Mouse (Mus musculus) lung, embryonic 15.5 days (tissue): Measurements from ENCODE around the gene 1700001K19Rik. TPM values are rescaled to one million over a fixed set of nuclear protein-coding genes. Genes with fewer than 3 reads are reported as not detected.
"Not testable (repeated sequence)": the region's sequence is repeated elsewhere in the genome, so short reads cannot be mapped to it uniquely, and the experiment has no call there.

Source experiments
- ATAC-seq: fragments of 200-750 bp; cut with Nextera tagmentation; 2 replicates; pipeline ENCODE4 v1.8.0; 2017; ENCODE audit warnings: moderate number of reproducible peaks, borderline replicate concordance; ENCODE audit not compliant: low FRiP score, low TSS enrichment; ENCODE audit errors: extremely low read depth
- H3K27ac ChIP-seq: fragments of 300-500 bp; sonication (generic); 2 replicates; pipeline ENCODE4 v1.5.1; 2015; ENCODE audit warnings: moderate library complexity, mild to moderate bottlenecking, inconsistent platforms
- H3K27me3 ChIP-seq: fragments of 300-500 bp; sonication (generic); 2 replicates; pipeline ENCODE4 v1.6.1; 2015; ENCODE audit warnings: inconsistent platforms
- H3K36me3 ChIP-seq: fragments of 300-500 bp; sonication (generic); 2 replicates; pipeline ENCODE4 v1.6.1; 2015; ENCODE audit warnings: inconsistent platforms
- H3K4me1 ChIP-seq: fragments of 300-500 bp; sonication (generic); 2 replicates; pipeline ENCODE4 v1.6.1; 2015; ENCODE audit warnings: inconsistent platforms
- H3K4me2 ChIP-seq: fragments of 300-500 bp; sonication (generic); 2 replicates; pipeline ENCODE4 v1.6.1; 2015; ENCODE audit warnings: inconsistent platforms, mild to moderate bottlenecking, moderate library complexity
- H3K4me3 ChIP-seq: fragments of 300-500 bp; sonication (generic); 2 replicates; pipeline ENCODE4 v1.5.1; 2015; ENCODE audit warnings: mild to moderate bottlenecking, inconsistent platforms
- H3K9ac ChIP-seq: fragments of 300-500 bp; sonication (generic); 2 replicates; pipeline ENCODE4 v1.6.1; 2015; ENCODE audit warnings: inconsistent platforms
- H3K9me3 ChIP-seq: fragments of 300-500 bp; sonication (generic); 2 replicates; pipeline ENCODE4 v1.6.1; 2016; ENCODE audit warnings: inconsistent platforms
- whole genome bisulfite sequencing: fragments of 180-500 bp; shearing (Covaris S2); methylation state at CpG from one replicate; pipeline ENCODE4 v1.1.7; 2015; 5-methylcytosine and 5-hydroxymethylcytosine counted together
- polyA plus RNA-seq: library from polyadenylated mRNA; unstranded; fragments of >200 nt; fragmentation: Nextera tagmentation; extraction: Ambion mirVana; gene quantifications from 2 replicates; pipeline ENCODE4 v1.2.1, GENCODE M21; 2015

Gene 1700001K19Rik
- not detected in 2 replicates for polyA plus RNA-seq

GRCm38 (mm10) chr12:110682561-110683299 is at the start of gene 1700001K19Rik:
Gene 1700001K19Rik, minus strand, starts transcription at chr12:110682619.
- ATAC-seq = no peak
- H3K4me3 ChIP-seq = no peak within 1 kb of the TSS
- no peak within 1 kb of the TSS for H3K9ac ChIP-seq
- H3K27me3 ChIP-seq = no peaks in the 10 kb centered on the region
- 69% methylated on average over 9 of the region's 9 CpGs for WGBS
- H3K4me1 ChIP-seq = peaks cover 4% of the 10 kb centered on the region; the same call in 1 of the 2 replicates
- H3K36me3 ChIP-seq = 0 out of 2 replicates have a peak, but pooled peaks cover 7% of the 10 kb centered on the region
- H3K27ac ChIP-seq = no peak within 1 kb of the TSS
- no peak within 1 kb of the TSS for H3K4me2 ChIP-seq
- H3K9me3 ChIP-seq = no peaks in the 10 kb centered on the region

DNA sequence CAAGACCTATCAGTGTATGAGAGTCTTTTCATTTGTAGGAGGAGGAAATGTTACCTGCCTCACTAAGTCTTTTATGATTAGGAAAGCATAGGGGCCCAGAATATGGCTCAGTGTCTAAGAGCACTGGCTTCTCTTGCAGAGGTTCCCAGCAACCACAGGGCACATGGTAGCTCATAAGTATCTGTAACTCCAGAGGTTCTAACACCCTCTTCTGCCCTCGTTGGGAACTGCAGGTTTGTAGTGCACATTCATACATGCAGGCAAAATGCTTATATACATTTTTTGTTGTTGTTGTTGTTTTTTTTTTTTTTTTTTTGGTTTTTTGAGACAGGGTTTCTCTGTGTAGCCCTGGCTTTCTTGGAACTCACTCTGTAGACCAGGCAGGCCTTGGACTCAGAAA is 44.0 kb upstream of the 1700001K19Rik start:
- WGBS = 34% methylated on average over 1 of the region's 1 CpGs
- ATAC-seq = no peak
- H3K4me2 ChIP-seq = no peak overlapping the region
- H3K4me3 ChIP-seq = no peak overlapping the region
- H3K27me3 ChIP-seq = no peaks in the 10 kb centered on the region
- H3K9ac ChIP-seq = no peak overlapping the region
- H3K27ac ChIP-seq = no peak overlapping the region
- no peaks in the 10 kb centered on the region for H3K9me3 ChIP-seq
- no peaks in the 10 kb centered on the region for H3K4me1 ChIP-seq
- H3K36me3 ChIP-seq = no peaks in the 10 kb centered on the region

DNA sequence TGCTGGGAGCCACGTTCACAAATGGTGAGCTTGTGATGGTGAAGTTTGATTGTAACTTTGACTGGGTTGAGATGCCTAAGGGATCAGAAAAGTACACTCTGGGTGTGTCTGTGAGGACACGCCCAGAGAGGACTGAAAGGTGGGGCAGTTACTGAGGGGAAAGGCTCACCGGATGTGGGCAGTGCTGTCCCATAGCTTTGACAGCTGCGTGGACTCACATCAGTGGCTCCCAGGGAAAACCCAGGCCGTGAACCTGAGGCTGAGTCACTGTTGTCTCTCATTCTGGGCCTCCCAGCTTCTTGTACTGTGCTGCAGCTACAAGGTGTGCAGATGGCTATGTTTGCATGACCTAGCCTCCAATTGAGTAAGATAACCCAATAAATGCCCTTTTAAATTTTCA is 43.1 kb upstream of the 1700001K19Rik start:
- Histone ChIP-seq H3K4me1 (no peaks in the 10 kb centered on the region), H3K9me3 (no peaks in the 10 kb centered on the region), H3K36me3 (no peaks in the 10 kb centered on the region), H3K9ac (no peak overlapping the region), H3K27ac (no peak overlapping the region), H3K4me3 (no peak overlapping the region), H3K27me3 (no peaks in the 10 kb centered on the region), H3K4me2 (no peak overlapping the region)
- WGBS = 71% methylated on average over 5 of the region's 5 CpGs
- no peak for ATAC-seq

- Histone ChIP-seq H3K4me3 (no peak overlapping the region), H3K4me1 (no peaks in the 10 kb centered on the region), H3K9ac (no peak overlapping the region), H3K9me3 (no peaks in the 10 kb centered on the region), H3K27me3 (no peaks in the 10 kb centered on the region), H3K36me3 (no peaks in the 10 kb centered on the region), H3K4me2 (no peak overlapping the region), H3K27ac (no peak overlapping the region)
- no peak for ATAC-seq
- 91% methylated on average over 5 of the region's 5 CpGs for WGBS
These were observed 42.6 kb upstream of the 1700001K19Rik start for GRCm38 (mm10) chr12:110725051-110725450.

- Histone ChIP-seq H3K4me2 (no peak overlapping the region), H3K4me1 (no peaks in the 10 kb centered on the region), H3K4me3 (no peak overlapping the region), H3K9ac (no peak overlapping the region), H3K27me3 (no peaks in the 10 kb centered on the region), H3K9me3 (no peaks in the 10 kb centered on the region), H3K36me3 (no peaks in the 10 kb centered on the region), H3K27ac (no peak overlapping the region)
- WGBS = 11% methylated on average over 5 of the region's 5 CpGs
- ATAC-seq = no peak
These were observed 33.6 kb upstream of the 1700001K19Rik start for GRCm38 (mm10) chr12:110716004-110716403.

DNA sequence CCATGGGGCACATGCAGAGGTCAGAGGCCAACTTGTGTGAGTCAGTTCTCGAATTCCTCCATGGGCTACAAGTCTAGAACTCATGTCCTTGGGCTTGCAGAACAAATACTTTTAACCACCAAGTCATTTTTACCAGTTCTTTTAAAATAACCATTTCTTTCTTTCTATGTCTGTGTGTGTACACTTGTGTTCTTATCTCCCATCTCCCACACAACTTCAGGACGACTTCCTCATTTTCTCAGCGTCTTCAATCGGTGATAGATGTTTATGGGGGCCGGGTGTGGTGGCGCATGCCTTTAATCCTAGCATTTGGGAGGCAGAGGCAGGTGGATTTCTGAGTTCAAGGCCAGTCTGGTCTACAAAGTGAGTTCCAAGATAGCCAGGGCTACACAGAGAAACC is 31.8 kb upstream of the 1700001K19Rik start:
- no peaks in the 10 kb centered on the region for H3K9me3 ChIP-seq
- no peak overlapping the region for H3K9ac ChIP-seq
- H3K36me3 ChIP-seq = no peaks in the 10 kb centered on the region
- H3K4me2 ChIP-seq = no peak overlapping the region
- no peak overlapping the region for H3K27ac ChIP-seq
- H3K4me3 ChIP-seq = no peak overlapping the region
- ATAC-seq = no peak
- WGBS = 82% methylated on average over 6 of the region's 6 CpGs
- H3K4me1 ChIP-seq = no peaks in the 10 kb centered on the region
- H3K27me3 ChIP-seq = no peaks in the 10 kb centered on the region

DNA sequence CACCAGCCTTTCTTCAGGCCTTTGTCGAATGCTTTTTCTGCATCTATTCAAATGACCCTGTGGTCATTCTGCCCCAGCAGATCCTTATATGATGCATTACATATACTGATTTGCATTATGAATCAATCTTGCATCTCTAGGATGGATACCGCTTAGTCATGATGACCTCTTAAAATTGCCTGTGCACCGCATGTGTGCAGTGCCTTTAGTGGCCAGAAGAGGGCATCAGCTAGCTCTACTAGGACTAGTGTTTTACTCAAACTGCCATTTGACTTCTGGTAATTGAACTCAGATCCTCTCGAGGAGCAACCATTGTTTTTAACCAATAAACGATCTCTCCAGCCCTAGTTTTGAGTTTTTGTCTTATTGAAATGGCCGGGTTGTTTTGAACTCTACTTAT is 31.4 kb upstream of the 1700001K19Rik start:
- no peaks in the 10 kb centered on the region for H3K36me3 ChIP-seq
- H3K4me2 ChIP-seq = no peak overlapping the region
- H3K9me3 ChIP-seq = no peaks in the 10 kb centered on the region
- no peak overlapping the region for H3K4me3 ChIP-seq
- H3K27me3 ChIP-seq = no peaks in the 10 kb centered on the region
- WGBS = 97% methylated on average over 6 of the region's 6 CpGs
- no peak overlapping the region for H3K9ac ChIP-seq
- H3K27ac ChIP-seq = no peak overlapping the region
- no peaks in the 10 kb centered on the region for H3K4me1 ChIP-seq
- ATAC-seq = no peak

GRCm38 (mm10) chr12:110711270-110711669 is 28.9 kb upstream of the 1700001K19Rik start:
- H3K4me3 ChIP-seq = no peak overlapping the region
- no peak overlapping the region for H3K4me2 ChIP-seq
- no peaks in the 10 kb centered on the region for H3K9me3 ChIP-seq
- no peak overlapping the region for H3K27ac ChIP-seq
- H3K4me1 ChIP-seq = 0 out of 2 replicates have a peak, but pooled peaks cover 4% of the 10 kb centered on the region
- no peaks in the 10 kb centered on the region for H3K27me3 ChIP-seq
- no peak for ATAC-seq
- WGBS = 64% methylated on average over 5 of the region's 5 CpGs
- H3K36me3 ChIP-seq = no peaks in the 10 kb centered on the region
- no peak overlapping the region for H3K9ac ChIP-seq

- no peak for ATAC-seq
- H3K27ac ChIP-seq = no peak overlapping the region
- no peaks in the 10 kb centered on the region for H3K36me3 ChIP-seq
- no peaks in the 10 kb centered on the region for H3K9me3 ChIP-seq
- no peaks in the 10 kb centered on the region for H3K27me3 ChIP-seq
- no peak overlapping the region for H3K9ac ChIP-seq
- 83% methylated on average over 7 of the region's 7 CpGs for WGBS
- no peak overlapping the region for H3K4me2 ChIP-seq
- H3K4me3 ChIP-seq = no peak overlapping the region
- H3K4me1 ChIP-seq = 0 out of 2 replicates have a peak, but pooled peaks cover 4% of the 10 kb centered on the region
These were observed 25.0 kb upstream of the 1700001K19Rik start for GRCm38 (mm10) chr12:110707451-110707850.

DNA sequence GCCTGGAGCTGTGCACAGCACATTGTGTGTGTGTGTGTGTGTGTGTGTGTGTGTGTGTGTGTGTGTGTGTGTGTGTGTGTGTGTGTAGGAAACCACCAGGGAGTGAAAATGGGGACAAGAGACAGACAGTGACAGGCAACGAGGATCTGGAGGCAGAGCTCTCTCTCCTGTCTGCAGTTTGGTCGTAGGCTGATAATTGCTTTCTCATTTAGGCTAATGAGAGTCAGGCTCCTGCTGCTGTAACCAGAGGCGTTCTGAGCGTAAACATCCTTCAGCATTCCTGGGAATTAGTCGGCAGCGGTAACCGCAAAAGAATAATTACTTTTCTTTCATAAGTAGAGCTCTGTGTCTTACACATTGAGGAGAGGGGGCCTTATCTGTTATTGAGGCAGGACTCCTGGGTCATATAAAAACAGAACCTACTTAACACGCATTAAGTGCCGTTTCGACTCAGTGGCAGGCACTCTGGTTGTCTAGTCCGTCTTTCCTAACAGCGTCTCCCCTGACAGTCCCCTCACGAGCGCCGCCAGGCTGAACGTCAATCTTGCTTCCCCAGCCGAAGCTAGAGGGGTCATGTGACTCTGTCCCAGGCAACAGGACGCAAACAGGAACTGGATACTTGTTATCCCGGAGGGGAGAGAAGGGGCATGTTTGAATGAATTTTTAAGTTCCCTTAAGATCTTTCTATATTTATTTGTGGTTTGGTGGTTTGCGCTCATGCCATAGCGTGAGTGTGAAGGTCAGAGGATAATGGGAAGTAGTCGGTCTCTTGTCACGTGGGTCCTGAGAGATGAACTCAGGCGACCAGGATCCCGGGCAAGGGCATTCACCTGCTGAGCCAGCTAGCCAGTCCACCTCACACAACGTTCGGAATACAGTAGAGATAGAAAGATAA is 24.2 kb upstream of the 1700001K19Rik start:
- 2% methylated on average over 27 of the region's 27 CpGs for WGBS
- ATAC-seq = peak; percentile 75; the same call in 1 of the 2 replicates
- no peak overlapping the region for H3K27ac ChIP-seq

DNA sequence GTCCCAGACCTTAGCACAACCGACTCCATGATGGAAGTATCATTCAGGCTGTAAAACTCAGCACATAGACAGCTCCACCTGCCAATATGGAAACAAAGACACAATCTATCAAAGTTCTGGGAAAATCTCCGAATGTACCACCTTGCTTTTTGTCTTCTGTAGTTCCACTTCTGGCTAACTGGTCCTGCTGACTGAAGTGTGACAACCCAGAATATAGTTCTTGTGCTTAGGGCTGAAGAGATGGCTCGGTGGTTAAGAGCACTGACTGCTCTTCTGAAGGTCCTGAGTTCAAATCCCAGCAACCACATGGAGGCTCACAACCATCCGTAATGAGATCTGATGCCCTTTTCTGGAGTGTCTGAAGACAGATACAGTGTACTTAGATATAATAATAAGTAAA is 23.0 kb upstream of the 1700001K19Rik start:
- not testable (repeated sequence) for H3K4me2 ChIP-seq, H3K4me3 ChIP-seq, H3K36me3 ChIP-seq, H3K27me3 ChIP-seq, H3K27ac ChIP-seq, H3K9ac ChIP-seq, ATAC-seq, H3K4me1 ChIP-seq, H3K9me3 ChIP-seq
- 86% methylated on average over 4 of the region's 4 CpGs for WGBS

More for the DNA sequence above, 24.2 kb upstream of the 1700001K19Rik start:
- Histone ChIP-seq H3K9ac (peak overlapping the region; percentile 29), H3K36me3 (no peaks in the 10 kb centered on the region), H3K27me3 (no peaks in the 10 kb centered on the region), H3K4me2 (peak overlapping the region; percentile 64), H3K4me1 (0 out of 2 replicates have a peak, but pooled peaks cover 5% of the 10 kb centered on the region), H3K9me3 (no peaks in the 10 kb centered on the region), H3K4me3 (peak overlapping the region; percentile 41)

GRCm38 (mm10) chr12:110703682-110704081 is 21.3 kb upstream of the 1700001K19Rik start:
- H3K4me1 ChIP-seq = 0 out of 2 replicates have a peak, but pooled peaks cover 14% of the 10 kb centered on the region
- 67% methylated on average over 7 of the region's 7 CpGs for WGBS
- ATAC-seq = no peak
- H3K9me3 ChIP-seq = no peaks in the 10 kb centered on the region
- no peak overlapping the region for H3K27ac ChIP-seq
- H3K4me2 ChIP-seq = no peak overlapping the region
- H3K36me3 ChIP-seq = no peaks in the 10 kb centered on the region
- H3K9ac ChIP-seq = no peak overlapping the region
- H3K4me3 ChIP-seq = no peak overlapping the region
- no peaks in the 10 kb centered on the region for H3K27me3 ChIP-seq
